Mouse (Mus musculus): ENCODE results near the gene Actl10. TPM values are rescaled to one million over a fixed set of nuclear protein-coding genes. Genes with fewer than 3 reads are reported as not detected.

The Actl10 gene
- polyA plus RNA-seq, 1 experiment from 2014 or later, result not detected

GRCm38 (mm10) chr2:154534704-154535270, 16.8 kb upstream of the Actl10 start:
- no peak overlapping the region for H3K4me3 ChIP-seq (replicated peaks)
- H3K9me3 ChIP-seq (replicated peaks), result no peaks in the 10 kb centered on the region
- 87% methylated on average over 12 of the region's 12 CpGs for WGBS (ENCODE audit: insufficient replicate concordance)
- ATAC-seq (ENCODE audit: low read depth) (no peak), DNase-seq (no peak)
- H3K4me2 ChIP-seq, result no peak overlapping the region
- H3K4me1 ChIP-seq (replicated peaks), result peaks cover 21% of the 10 kb centered on the region
- peaks cover 45% of the 10 kb centered on the region for H3K36me3 ChIP-seq
- H3K27ac ChIP-seq, result no peak overlapping the region
- no peaks in the 10 kb centered on the region for H3K27me3 ChIP-seq
- H3K9ac ChIP-seq, result no peak overlapping the region

- Histone ChIP-seq H3K4me2 (no peak overlapping the region), H3K27ac (no peak overlapping the region), H3K4me3 (replicated peaks) (no peak overlapping the region), H3K4me1 (replicated peaks) (peaks cover 8% of the 10 kb centered on the region), H3K36me3 (peaks cover 35% of the 10 kb centered on the region), H3K9ac (no peak overlapping the region), H3K27me3 (no peaks in the 10 kb centered on the region), H3K9me3 (replicated peaks) (no peaks in the 10 kb centered on the region)
- WGBS (ENCODE audit: insufficient replicate concordance), result 67% methylated on average over 2 of the region's 2 CpGs
- DNase-seq, result no peak
- no peak for ATAC-seq (ENCODE audit: low read depth)
Observed at GRCm38 (mm10) chr2:154538310-154538709, 13.3 kb upstream of the Actl10 start.

GRCm38 (mm10) chr2:154538710-154539109, 12.9 kb upstream of the Actl10 start:
- 30% methylated on average over 3 of the region's 3 CpGs for WGBS (ENCODE audit: insufficient replicate concordance)
- peak; percentile 53; the same call in 1 of the 2 replicates for ATAC-seq (ENCODE audit: low read depth)
- Histone ChIP-seq H3K27me3 (no peaks in the 10 kb centered on the region), H3K27ac (no peak overlapping the region), H3K9ac (no peak overlapping the region), H3K36me3 (peaks cover 35% of the 10 kb centered on the region), H3K9me3 (replicated peaks) (no peaks in the 10 kb centered on the region), H3K4me2 (no peak overlapping the region), H3K4me1 (replicated peaks) (peaks cover 8% of the 10 kb centered on the region), H3K4me3 (replicated peaks) (no peak overlapping the region)
- DNase-seq, result no peak

DNA sequence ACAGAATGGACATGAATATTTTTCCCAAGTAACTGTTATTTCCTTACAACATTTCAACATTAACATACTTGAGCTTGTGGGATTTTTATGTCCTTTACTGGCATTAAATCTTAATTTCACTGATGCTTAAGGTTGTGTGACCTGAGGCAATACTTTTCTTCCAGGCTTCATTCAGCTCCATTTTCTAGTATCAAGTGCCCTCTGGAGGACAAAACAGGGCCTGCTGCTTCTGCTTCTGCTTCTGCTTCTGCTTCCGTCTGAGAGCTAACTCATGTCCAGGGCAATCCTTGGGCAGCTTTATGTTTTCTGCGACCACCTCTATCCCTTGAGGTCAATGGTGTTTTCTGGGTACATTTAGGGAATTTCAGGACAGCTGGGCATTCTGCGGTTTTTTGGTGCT, 11.9 kb upstream of the Actl10 start:
- ATAC-seq (ENCODE audit: low read depth) (no peak), DNase-seq (no peak)
- H3K4me1 ChIP-seq (replicated peaks), result peaks cover 8% of the 10 kb centered on the region
- H3K4me2 ChIP-seq, result no peak overlapping the region
- WGBS (ENCODE audit: insufficient replicate concordance), result 71% methylated on average over 3 of the region's 3 CpGs
- H3K9me3 ChIP-seq (replicated peaks), result no peaks in the 10 kb centered on the region
- H3K4me3 ChIP-seq (replicated peaks), result no peak overlapping the region
- no peaks in the 10 kb centered on the region for H3K27me3 ChIP-seq
- H3K36me3 ChIP-seq, result peaks cover 27% of the 10 kb centered on the region
- no peak overlapping the region for H3K27ac ChIP-seq
- H3K9ac ChIP-seq, result no peak overlapping the region

DNA sequence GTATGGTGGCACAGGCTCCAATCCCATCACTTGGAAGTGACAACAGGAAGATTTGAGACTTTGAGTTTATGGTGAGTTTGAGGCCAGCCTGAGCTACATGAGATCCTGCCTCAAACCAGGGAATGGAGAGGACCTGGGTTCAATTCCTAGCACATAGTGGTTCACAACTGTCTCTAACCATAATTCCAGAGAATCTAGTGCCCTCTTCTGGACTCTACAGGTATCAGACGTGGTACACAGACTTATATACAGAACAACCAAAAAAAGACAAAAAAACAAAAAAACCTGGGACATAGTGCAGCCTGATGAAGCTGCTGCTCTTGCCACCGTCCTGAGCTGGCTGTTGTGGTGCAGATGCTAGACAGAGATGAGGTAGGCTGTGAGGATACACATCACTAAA, 9.9 kb upstream of the Actl10 start:
- DNase-seq (no peak), ATAC-seq (ENCODE audit: low read depth) (no peak)
- no peak overlapping the region for H3K27ac ChIP-seq
- no peak overlapping the region for H3K4me2 ChIP-seq
- no peaks in the 10 kb centered on the region for H3K27me3 ChIP-seq
- no peak overlapping the region for H3K9ac ChIP-seq
- H3K4me1 ChIP-seq (replicated peaks), result peaks cover 8% of the 10 kb centered on the region
- H3K9me3 ChIP-seq (replicated peaks), result no peaks in the 10 kb centered on the region
- H3K36me3 ChIP-seq, result peaks cover 14% of the 10 kb centered on the region; the same call in 1 of the 2 replicates
- WGBS (ENCODE audit: insufficient replicate concordance), result 51% methylated on average over 2 of the region's 2 CpGs
- no peak overlapping the region for H3K4me3 ChIP-seq (replicated peaks)

GRCm38 (mm10) chr2:154543567-154544347, 7.8 kb upstream of the Actl10 start:
- Histone ChIP-seq H3K4me3 (replicated peaks) (no peak overlapping the region), H3K27me3 (peaks cover 3% of the 10 kb centered on the region), H3K27ac (no peak overlapping the region), H3K4me1 (replicated peaks) (peaks cover 7% of the 10 kb centered on the region), H3K4me2 (no peak overlapping the region), H3K9me3 (replicated peaks) (no peaks in the 10 kb centered on the region), H3K36me3 (0 out of 2 replicates have a peak, but pooled peaks cover 7% of the 10 kb centered on the region), H3K9ac (no peak overlapping the region)
- DNase-seq (no peak), ATAC-seq (ENCODE audit: low read depth) (no peak)
- WGBS (ENCODE audit: insufficient replicate concordance), result 73% methylated on average over 9 of the region's 9 CpGs

DNA sequence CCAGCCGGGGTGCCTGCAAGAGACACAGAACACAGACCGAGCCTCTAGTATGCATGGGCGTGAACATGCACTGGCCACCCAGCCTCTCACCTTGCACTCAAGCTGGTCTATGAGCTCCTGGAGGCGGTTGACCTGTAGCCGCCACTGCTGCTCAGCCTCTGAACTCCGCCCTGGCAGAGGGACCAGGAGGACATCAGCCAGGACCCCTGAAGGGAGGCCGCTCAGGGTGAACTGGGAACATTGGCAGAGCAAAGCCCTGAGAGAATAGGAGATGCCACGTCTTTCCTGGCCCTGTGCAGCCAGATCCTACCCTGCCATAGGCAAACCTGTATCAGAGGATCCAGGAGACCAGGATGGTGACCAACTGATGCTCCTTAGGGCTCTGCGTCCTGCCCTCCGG, 4.9 kb upstream of the Actl10 start, which contains the start of gene 1700003F12Rik:
Gene 1700003F12Rik (plus strand): TSS at position 375 of the 400 bp plus-strand sequence.
- WGBS (ENCODE audit: insufficient replicate concordance), result 87% methylated on average over 10 of the region's 10 CpGs

DNA sequence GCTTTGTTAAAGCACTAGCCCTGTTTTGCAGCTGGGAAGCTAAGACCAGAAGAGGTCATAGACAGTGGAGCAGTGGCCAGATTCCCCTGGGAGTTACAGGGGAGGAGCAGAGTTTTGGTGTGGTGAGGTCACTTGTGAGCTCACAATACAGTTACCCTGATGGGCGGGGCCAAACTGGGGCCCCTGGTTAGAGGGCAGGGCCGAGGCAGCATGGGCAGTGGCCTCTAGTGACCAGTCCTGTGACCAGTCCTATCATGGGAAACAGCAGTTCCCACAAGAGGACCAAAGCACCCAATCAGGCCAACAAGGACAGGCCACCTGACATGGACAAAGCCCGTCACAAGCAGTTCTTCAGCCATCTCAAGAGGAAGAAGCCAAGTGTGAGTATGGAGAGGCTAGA, 2.9 kb upstream of the Actl10 start:
- Histone ChIP-seq H3K27me3 (peaks cover 41% of the 10 kb centered on the region), H3K27ac (no peak overlapping the region), H3K9ac (peak overlapping the region; percentile 39; the same call in 1 of the 2 replicates), H3K4me3 (replicated peaks) (no peak overlapping the region), H3K4me1 (replicated peaks) (peaks cover 32% of the 10 kb centered on the region), H3K4me2 (peak overlapping the region; percentile 81; the same call in 1 of the 2 replicates), H3K9me3 (replicated peaks) (no peaks in the 10 kb centered on the region), H3K36me3 (no peaks in the 10 kb centered on the region)
- ATAC-seq (ENCODE audit: low read depth) (peak; percentile 55), DNase-seq (no peak)
- WGBS (ENCODE audit: insufficient replicate concordance), result 41% methylated on average over 3 of the region's 3 CpGs

More for the DNA sequence above, 4.9 kb upstream of the Actl10 start, which contains the start of gene 1700003F12Rik:
- no peak within 1 kb of the TSS for H3K9ac ChIP-seq
- DNase-seq, result no peak
- H3K9me3 ChIP-seq (replicated peaks), result no peaks in the 10 kb centered on the region
- H3K27me3 ChIP-seq, result peaks cover 33% of the 10 kb centered on the region
- no peak within 1 kb of the TSS for H3K4me2 ChIP-seq
- 0 out of 2 replicates have a peak, but pooled peaks cover 1% of the 10 kb centered on the region for H3K36me3 ChIP-seq
- ATAC-seq (ENCODE audit: low read depth), result no peak
- H3K27ac ChIP-seq, result no peak within 1 kb of the TSS
- H3K4me1 ChIP-seq (replicated peaks), result peaks cover 19% of the 10 kb centered on the region
- no peak within 1 kb of the TSS for H3K4me3 ChIP-seq (replicated peaks)

DNA sequence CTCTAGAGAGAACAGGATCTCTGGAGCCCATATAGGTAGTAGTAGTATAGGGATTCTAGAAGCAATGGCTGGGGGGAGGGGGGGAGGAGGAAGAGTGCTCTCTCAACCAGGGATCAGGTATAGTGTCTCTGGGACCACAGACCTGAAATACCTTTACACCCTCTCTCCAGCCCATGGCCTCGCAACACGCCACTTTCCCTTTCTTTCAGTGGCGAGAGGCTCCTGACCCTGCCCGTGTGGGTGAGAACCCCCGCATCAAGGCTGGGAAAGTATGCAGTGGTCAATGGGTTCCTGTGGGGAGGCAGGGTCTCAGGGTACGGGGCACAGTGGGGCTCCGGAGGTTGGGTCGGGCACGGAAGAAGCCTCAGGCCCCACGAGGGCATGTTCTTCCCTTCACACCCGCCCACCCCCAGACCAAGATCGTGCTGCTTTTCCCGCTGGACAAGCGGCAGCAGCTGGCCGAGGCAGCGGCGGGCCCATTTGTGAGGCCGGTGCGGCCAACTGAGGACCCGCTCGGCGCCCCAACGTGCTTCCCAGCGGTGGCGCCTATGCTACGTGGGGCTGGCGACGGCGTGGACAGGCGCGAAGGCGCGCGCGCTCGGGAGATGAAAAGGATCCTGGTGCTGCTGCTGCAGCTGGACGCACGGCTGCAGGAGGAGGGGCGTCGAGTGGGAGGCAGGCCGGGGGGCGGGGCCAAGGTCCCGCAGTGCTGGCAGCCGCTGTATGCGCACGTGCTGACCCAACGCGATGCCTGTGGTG, 2.3 kb upstream of the Actl10 start:
- H3K9ac ChIP-seq, result peak overlapping the region; percentile 39
- no peak overlapping the region for H3K27ac ChIP-seq
- ATAC-seq (ENCODE audit: low read depth) (peak; percentile 42), DNase-seq (peak; percentile 61)
- H3K36me3 ChIP-seq, result no peaks in the 10 kb centered on the region
- 5% methylated on average over 47 of the region's 48 CpGs for WGBS (ENCODE audit: insufficient replicate concordance)
- H3K27me3 ChIP-seq, result peaks cover 41% of the 10 kb centered on the region
- peak overlapping the region; percentile 49 for H3K4me3 ChIP-seq (replicated peaks)
- H3K9me3 ChIP-seq (replicated peaks), result no peaks in the 10 kb centered on the region
- H3K4me1 ChIP-seq (replicated peaks), result peaks cover 32% of the 10 kb centered on the region
- peak overlapping the region; percentile 81 for H3K4me2 ChIP-seq

DNA sequence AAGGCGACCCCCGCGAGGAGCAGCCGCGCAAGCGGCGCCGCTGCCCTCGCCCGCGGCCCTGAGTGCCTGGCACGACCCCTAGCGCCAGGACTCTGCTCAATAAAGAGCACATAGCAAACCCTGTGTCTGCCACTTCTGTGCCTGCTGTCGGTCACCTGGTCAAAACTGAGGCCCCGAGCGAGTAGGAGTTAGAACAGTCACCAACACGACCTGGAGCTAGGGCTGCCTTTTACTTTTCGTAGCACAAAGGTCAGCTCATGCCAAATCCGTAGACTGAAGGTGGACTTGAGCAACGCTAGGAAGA, 1.7 kb upstream of the Actl10 start:
- WGBS (ENCODE audit: insufficient replicate concordance), result 13% methylated on average over 20 of the region's 20 CpGs
- H3K4me1 ChIP-seq (replicated peaks), result peaks cover 32% of the 10 kb centered on the region
- H3K36me3 ChIP-seq, result no peaks in the 10 kb centered on the region
- DNase-seq (no peak), ATAC-seq (ENCODE audit: low read depth) (no peak)
- peak overlapping the region; percentile 81 for H3K4me2 ChIP-seq
- no peak overlapping the region for H3K9ac ChIP-seq
- no peak overlapping the region for H3K27ac ChIP-seq
- no peaks in the 10 kb centered on the region for H3K9me3 ChIP-seq (replicated peaks)
- peaks cover 41% of the 10 kb centered on the region for H3K27me3 ChIP-seq
- peak overlapping the region; percentile 49 for H3K4me3 ChIP-seq (replicated peaks)

DNA sequence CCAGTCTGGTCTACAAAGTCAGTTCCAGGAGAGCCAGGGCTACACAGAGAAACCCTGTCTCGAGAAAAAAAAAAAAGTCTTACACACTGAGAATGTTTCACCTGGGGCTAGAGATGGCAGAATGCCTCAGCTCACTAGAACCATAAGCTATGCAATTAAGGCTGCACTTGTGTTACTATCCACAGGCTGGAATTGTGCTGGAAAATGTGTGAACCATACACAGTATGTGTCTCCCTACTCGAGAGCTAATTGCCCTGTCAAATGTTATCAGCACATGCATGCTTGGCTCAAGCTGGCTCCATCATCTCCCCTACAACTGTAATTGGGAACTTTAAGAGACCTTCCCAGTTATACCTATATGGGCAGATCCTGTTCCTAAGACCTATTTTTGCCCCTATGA, 639 bp upstream of the Actl10 start:
- Histone ChIP-seq H3K9me3 (replicated peaks) (no peaks in the 10 kb centered on the region), H3K4me3 (replicated peaks) (no peak overlapping the region), H3K27ac (no peak overlapping the region), H3K4me1 (replicated peaks) (peaks cover 32% of the 10 kb centered on the region), H3K4me2 (no peak overlapping the region), H3K9ac (no peak overlapping the region), H3K36me3 (no peaks in the 10 kb centered on the region), H3K27me3 (peaks cover 41% of the 10 kb centered on the region)
- no peak for ATAC-seq (ENCODE audit: low read depth)
- DNase-seq, result no peak
- 47% methylated on average over 2 of the region's 2 CpGs for WGBS (ENCODE audit: insufficient replicate concordance)

All from liver, embryonic 13.5 days (tissue).